Mouse (Mus musculus) liver, postnatal 0 days (tissue): Measurements from ENCODE around the gene Layn.

Source experiments
- CTCF ChIP-seq: sonication (generic); IDR thresholded peaks from 2 replicates; pipeline ENCODE4 v1.5.1; 2016; ENCODE audit warnings: antibody characterized with exemption, low read depth
- EP300 ChIP-seq: IDR thresholded peaks from 2 replicates; pipeline ENCODE4 v1.6.1; 2016; ENCODE audit warnings: antibody characterized with exemption, low read depth, mild to moderate bottlenecking

DNA sequence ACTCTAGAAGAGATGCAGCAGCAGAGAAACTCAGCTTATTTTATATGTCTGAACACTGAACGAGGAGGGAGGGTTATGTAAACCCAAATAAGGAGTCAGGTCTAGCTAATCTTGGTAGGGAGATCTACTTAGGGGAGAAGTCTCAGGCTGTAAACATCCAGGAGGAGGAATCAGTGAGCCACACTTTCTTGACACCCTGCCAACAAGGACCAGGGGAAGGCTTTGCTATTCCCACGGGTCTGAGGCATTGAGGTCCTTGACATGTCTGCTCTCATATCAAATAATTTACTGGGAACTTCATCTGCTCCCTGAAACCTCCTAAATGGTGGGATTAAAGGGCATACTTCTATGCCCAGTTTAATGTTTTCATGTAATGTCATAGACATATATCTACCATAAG is 19.4 kb upstream of the Layn start:
- no peak for TF ChIP-seq CTCF
- TF ChIP-seq EP300 = no peak
